Mouse (Mus musculus) kidney, adult 2 months (tissue): Measurements from ENCODE around the gene Map3k12.

Experiments
- CTCF ChIP-seq: fragments of 200-500 bp; conservative IDR thresholded peaks from 2 replicates; pipeline ENCODE4 v1.5.1; 2011; ENCODE audit warnings: low read depth, mild to moderate bottlenecking, control low read depth, low read length, moderate library complexity, mixed read lengths; ENCODE audit not compliant: insufficient read depth, insufficient read length
- POLR2A ChIP-seq: fragments of 200-500 bp; IDR thresholded peaks from one replicate; pipeline ENCODE4 v1.6.1; 2011; ENCODE audit warnings: low read depth, low read length, control low read depth

GRCm38 (mm10) chr15:102471727-102472126 is 45.1 kb downstream of the Map3k12 start:
- no peak for TF ChIP-seq CTCF
- TF ChIP-seq POLR2A = no peak
